Mouse (Mus musculus) MEL (cell line): ENCODE results near the gene Ppa1.

Experiments used
- BHLHE40 ChIP-seq: IDR thresholded peaks from 2 replicates; pipeline ENCODE4 v1.6.1; 2012; ENCODE audit warnings: low read depth, mild to moderate bottlenecking, inconsistent platforms, low read length, improper control_type of control experiment, borderline replicate concordance
- CTCF ChIP-seq, 3 experiments: IDR thresholded peaks in 2 of 3; conservative IDR thresholded peaks in 1 of 3; 2 replicates each; pipeline ENCODE4 v1.5.1; 2011 to 2012; ENCODE audit warnings: low read length in 3 of 3, low read depth in 2 of 3, mild to moderate bottlenecking in 2 of 3, improper control_type of control experiment in 1 of 3, inconsistent platforms in 1 of 3, mixed read lengths in 1 of 3, moderate library complexity in 1 of 3; ENCODE audit not compliant: control insufficient read depth in 1 of 3, insufficient read depth in 1 of 3, poor library complexity in 1 of 3, severe bottlenecking in 1 of 3
- EP300 ChIP-seq, 2 experiments: IDR thresholded peaks; 2 replicates each; pipeline ENCODE4 v1.6.1; 2011; ENCODE audit warnings: improper control_type of control experiment in 2 of 2, low read length in 2 of 2, low read depth in 1 of 2, mild to moderate bottlenecking in 1 of 2
- POLR2A ChIP-seq, 2 experiments: IDR thresholded peaks; 2 replicates each; pipeline ENCODE4 v1.6.1; 2011 to 2012; ENCODE audit warnings: low read length in 2 of 2, mild to moderate bottlenecking in 2 of 2, control low read depth in 1 of 2, improper control_type of control experiment in 1 of 2, low read depth in 1 of 2, moderate library complexity in 1 of 2; ENCODE audit not compliant: control insufficient read depth in 1 of 2, insufficient read depth in 1 of 2, poor library complexity in 1 of 2
- POLR2AphosphoS2 ChIP-seq: IDR thresholded peaks from 2 replicates; pipeline ENCODE4 v1.6.1; 2011; ENCODE audit warnings: low read length, improper control_type of control experiment
- SMC3 ChIP-seq: IDR thresholded peaks from 2 replicates; pipeline ENCODE4 v1.6.1; 2011; ENCODE audit warnings: low read depth, low read length, improper control_type of control experiment
- ZNF384 ChIP-seq: IDR thresholded peaks from 2 replicates; pipeline ENCODE4 v1.6.1; 2012; ENCODE audit warnings: low read depth, mild to moderate bottlenecking, inconsistent platforms, low read length, improper control_type of control experiment

DNA sequence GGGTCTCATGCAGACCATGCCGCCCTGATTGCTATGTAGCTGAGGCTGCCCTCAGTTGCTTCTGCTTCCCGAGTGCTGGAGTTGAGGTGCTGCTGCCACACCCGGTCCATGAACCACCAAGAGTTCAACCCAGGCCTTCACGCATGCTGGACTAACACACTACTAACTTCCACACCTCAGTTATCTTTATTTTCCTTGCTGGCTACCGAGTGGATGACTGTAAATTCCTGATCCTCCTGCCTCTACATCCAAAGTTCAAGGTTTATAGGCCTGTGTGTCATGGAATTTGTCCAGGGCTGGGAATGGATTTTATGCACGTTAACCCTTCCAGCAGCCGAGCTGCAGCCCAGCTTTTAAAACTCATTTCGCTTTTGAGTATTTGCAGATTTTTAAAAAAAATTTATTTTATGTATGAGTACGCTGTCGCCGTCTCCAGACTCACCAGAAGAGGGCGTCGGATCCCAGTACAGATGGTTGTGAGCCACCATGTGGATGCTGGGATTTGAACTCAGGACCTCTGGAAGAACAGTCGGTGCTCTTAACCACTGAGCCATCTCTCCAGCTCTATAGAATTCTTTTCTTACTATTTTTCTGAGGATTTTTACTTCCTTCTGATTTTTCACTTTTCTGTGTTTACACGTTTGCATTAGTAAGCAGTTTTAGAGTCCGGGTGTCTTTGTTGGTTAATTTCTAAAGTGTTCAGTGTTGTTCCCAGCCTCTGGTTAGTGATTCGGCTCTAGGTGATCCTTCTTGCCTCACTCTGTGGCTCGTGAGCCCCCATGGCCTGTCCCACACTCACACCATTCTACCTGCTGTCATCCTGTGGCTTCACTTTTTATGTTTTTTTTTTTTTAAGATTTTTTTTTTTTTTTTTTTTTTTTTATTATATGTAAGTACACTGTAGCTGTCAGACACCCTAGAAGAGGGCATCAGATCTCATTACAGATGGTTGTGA is 8.9 kb downstream of the Ppa1 start:
- TF ChIP-seq POLR2AphosphoS2 (no peak), POLR2A (IDR thresholded peaks at IDR 0.05; ENCODE audit: control insufficient read depth in 1 of 2, insufficient read depth in 1 of 2, low read depth in 1 of 2, low read length in 2 of 2, poor library complexity in 1 of 2) (no peak), CTCF (IDR thresholded peaks at IDR 0.05 in 2 of 3, conservative IDR thresholded peaks at IDR 0.05 in 1 of 3; ENCODE audit: control insufficient read depth in 1 of 3, insufficient read depth in 1 of 3, low read depth in 2 of 3, low read length in 3 of 3, poor library complexity in 1 of 3, severe bottlenecking in 1 of 3) (peak in 2 of 3 experiments; percentile 23 to 50; a peak in 3 of 6 replicates), ZNF384 (peak; percentile 66; the same call in 1 of the 2 replicates), BHLHE40 (no peak), SMC3 (no peak), EP300 (IDR thresholded peaks at IDR 0.05; ENCODE audit: low read depth in 1 of 2, low read length in 2 of 2) (no peak)
